Mouse (Mus musculus): Measurements from ENCODE around the gene Ccr1l1.
"Not testable (repeated sequence)": the region's sequence is repeated elsewhere in the genome, so short reads cannot be mapped to it uniquely, and the experiment has no call there.

Ccr1l1 gene

GRCm38 (mm10) chr9:123978308-123978707 lies at the start of gene Ccr1l1:
TSS of gene Ccr1l1 (minus strand) at chr9:123978408.
- in situ Hi-C loops (cut with MboI, MseI) = no loop called here

- in situ Hi-C loops (cut with MboI, MseI) = no loop called here
Observed at GRCm38 (mm10) chr9:124021672-124022071, 43.5 kb upstream of the Ccr1l1 start, which contains the start of gene Ccr3. TSS of gene Ccr3 (plus strand) at chr9:124021972.

- in situ Hi-C loops (cut with MboI, MseI) = no loop called here
Observed at GRCm38 (mm10) chr9:124019887-124020286, 41.7 kb upstream of the Ccr1l1 start.

GRCm38 (mm10) chr9:124016048-124016447 lies 37.8 kb upstream of the Ccr1l1 start:
- in situ Hi-C loops (cut with MboI, MseI) = no loop called here

GRCm38 (mm10) chr9:124014985-124015652 lies 36.9 kb upstream of the Ccr1l1 start:
- in situ Hi-C loops (cut with MboI, MseI) = loop anchor here in 1 of 2 experiments (5.0 kb wide), 1 partner anchor 43 kb away; no protein-coding TSS in a partner anchor

GRCm38 (mm10) chr9:124013270-124013669 lies 35.1 kb upstream of the Ccr1l1 start:
- in situ Hi-C loops (cut with MboI, MseI) = loop anchor here in 1 of 2 experiments (5.0 kb wide), 1 partner anchor 41 kb away; no protein-coding TSS in a partner anchor

- in situ Hi-C loops (cut with MboI, MseI) = loop anchor here in 1 of 2 experiments (5.0 kb wide), 1 partner anchor 40 kb away; no protein-coding TSS in a partner anchor
Observed at GRCm38 (mm10) chr9:124012691-124013090, 34.5 kb upstream of the Ccr1l1 start.

- in situ Hi-C loops (cut with MboI, MseI) = no loop called here
Observed at GRCm38 (mm10) chr9:123999784-124000183, 21.6 kb upstream of the Ccr1l1 start.

GRCm38 (mm10) chr9:123997719-123998118 lies 19.5 kb upstream of the Ccr1l1 start:
- in situ Hi-C loops (cut with MboI, MseI) = no loop called here

GRCm38 (mm10) chr9:123991312-123991906 lies 13.2 kb upstream of the Ccr1l1 start:
- in situ Hi-C loops (cut with MboI, MseI) = no loop called here

GRCm38 (mm10) chr9:123989671-123990070 lies 11.5 kb upstream of the Ccr1l1 start:
- in situ Hi-C loops (cut with MboI, MseI) = no loop called here

- in situ Hi-C loops (cut with MboI, MseI) = no loop called here
Observed at GRCm38 (mm10) chr9:123986217-123986616, 8.0 kb upstream of the Ccr1l1 start.

- in situ Hi-C loops (cut with MboI, MseI) = no loop called here
Observed at GRCm38 (mm10) chr9:123984943-123985342, 6.7 kb upstream of the Ccr1l1 start.

GRCm38 (mm10) chr9:123982720-123983119 lies 4.5 kb upstream of the Ccr1l1 start:
- in situ Hi-C loops (cut with MboI, MseI) = no loop called here

- in situ Hi-C loops (cut with MboI, MseI) = no loop called here
Observed at GRCm38 (mm10) chr9:123981909-123982308, 3.7 kb upstream of the Ccr1l1 start.

- in situ Hi-C loops (cut with MboI, MseI) = not testable (repeated sequence)
Observed at GRCm38 (mm10) chr9:123980858-123981475, 2.8 kb upstream of the Ccr1l1 start.

- in situ Hi-C loops (cut with MboI, MseI) = no loop called here
Observed at GRCm38 (mm10) chr9:123976876-123977663, 1.1 kb downstream of the Ccr1l1 start.

- in situ Hi-C loops (cut with MboI, MseI) = no loop called here
Observed at GRCm38 (mm10) chr9:123975630-123976029, 2.6 kb downstream of the Ccr1l1 start.

- in situ Hi-C loops (cut with MboI, MseI) = no loop called here
Observed at GRCm38 (mm10) chr9:123968290-123968912, 9.8 kb downstream of the Ccr1l1 start, which contains the start of gene Ccr1. TSS of gene Ccr1 (minus strand) at chr9:123968692.

GRCm38 (mm10) chr9:123966858-123967495 lies 11.2 kb downstream of the Ccr1l1 start:
- in situ Hi-C loops (cut with MboI, MseI) = not testable (repeated sequence)

GRCm38 (mm10) chr9:123964776-123965175 lies 13.4 kb downstream of the Ccr1l1 start:
- in situ Hi-C loops (cut with MboI, MseI) = loop anchor here in 1 of 2 experiments (5.0 kb wide), 1 partner anchor 37 kb away; no protein-coding TSS in a partner anchor
